Mouse (Mus musculus): ENCODE measurements around the gene Il24.

Gene Il24

DNA sequence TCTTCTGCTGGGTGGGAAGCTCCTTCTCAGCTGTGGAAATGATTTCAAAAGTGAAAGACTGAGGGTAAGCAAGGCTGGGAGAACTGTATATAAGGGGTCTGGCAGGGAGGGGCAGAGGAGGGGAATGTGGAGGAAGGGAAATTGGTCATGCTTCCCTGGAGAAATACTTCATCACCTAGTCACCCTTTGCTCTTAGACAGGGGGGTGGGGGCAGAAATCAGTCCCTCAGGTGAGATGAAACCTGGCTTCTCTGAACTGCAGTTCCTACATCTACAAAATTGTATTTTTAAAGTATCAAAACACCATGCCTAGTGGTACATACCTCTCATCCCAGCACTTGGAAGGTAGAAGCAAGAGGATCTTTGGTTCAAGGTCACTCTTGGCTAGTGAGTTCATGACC lies at the start of gene Il24:
TSS of gene Il24 (minus strand) at position 101 of the 400 bp plus-strand sequence.
- no peak for DNase-seq (ENCODE audit: low spot score in 2 of 2)

DNA sequence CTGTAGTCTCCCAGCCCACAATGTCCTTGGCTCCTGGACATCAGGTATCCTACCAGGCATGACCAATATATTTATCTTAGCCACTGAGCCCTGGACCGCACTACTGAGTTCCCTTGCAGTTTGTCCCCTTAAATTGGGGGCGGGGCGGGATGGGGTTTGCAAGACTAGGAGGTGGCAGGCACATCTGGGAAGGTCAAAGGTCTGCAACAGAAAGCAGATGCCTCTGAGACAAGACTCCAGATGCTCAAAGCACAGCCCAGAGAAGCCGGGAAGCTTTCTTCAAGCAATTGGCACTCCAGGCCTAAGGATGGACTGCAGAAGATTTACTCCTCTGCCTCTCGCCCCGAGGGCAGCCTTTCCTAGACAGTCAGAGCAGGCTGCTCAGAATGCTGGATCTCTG lies 49.1 kb upstream of the Il24 start:
- no peak for DNase-seq (ENCODE audit: low spot score in 2 of 2)

DNA sequence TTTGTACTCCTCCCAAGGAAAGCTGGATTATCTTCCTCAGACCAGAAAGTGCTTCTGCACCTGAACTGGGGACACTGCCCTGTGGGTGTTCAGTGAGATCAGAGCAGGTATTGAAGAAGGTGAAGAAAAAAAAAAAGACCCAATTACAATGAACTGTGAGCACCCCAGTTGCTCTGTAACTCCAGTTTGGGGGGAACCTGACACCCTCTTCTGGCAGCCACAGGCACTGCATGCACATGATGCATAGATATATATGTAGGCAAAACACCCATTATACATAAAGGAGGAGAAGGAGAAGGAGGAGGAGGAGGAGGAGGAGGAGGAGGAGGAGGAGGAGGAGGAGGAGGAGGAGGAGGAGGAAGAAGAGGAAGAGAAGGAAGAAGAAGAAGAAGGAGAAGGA lies 39.2 kb upstream of the Il24 start:
- peak in 1 of 2 experiments; percentile 37 for DNase-seq (ENCODE audit: low spot score in 2 of 2)

DNA sequence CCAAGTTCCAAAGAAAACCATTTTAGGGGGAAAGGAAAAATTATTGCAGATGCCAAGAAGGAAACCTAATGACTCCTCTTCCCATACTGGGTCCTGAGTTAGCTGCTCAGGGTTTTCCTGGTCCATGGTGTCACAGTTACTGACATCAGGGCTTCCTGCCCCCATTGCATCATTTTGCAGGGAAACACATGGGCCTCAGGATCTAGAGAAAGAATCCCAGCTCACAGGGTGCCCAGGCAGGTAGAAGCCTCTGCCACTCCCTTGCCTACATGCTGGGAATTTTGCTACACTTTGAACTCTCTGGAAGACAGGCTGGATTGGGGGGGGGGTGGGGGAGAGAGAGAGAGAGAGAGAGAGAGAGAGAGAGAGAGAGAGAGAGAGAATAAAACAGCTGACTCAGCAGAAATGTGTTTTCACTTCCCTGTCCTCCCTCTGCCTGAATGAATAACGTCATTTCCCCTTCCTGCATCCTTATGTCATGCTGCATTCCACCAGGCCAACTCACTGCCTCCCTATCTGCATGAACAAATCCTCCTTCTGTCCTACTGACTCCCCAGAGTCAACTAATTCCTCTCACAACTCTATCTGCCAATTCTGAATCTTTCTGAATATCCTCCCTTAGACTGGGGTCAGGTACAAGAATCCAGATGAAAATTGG lies 31.2 kb upstream of the Il24 start:
- DNase-seq (ENCODE audit: low spot score in 2 of 2), result no peak

DNA sequence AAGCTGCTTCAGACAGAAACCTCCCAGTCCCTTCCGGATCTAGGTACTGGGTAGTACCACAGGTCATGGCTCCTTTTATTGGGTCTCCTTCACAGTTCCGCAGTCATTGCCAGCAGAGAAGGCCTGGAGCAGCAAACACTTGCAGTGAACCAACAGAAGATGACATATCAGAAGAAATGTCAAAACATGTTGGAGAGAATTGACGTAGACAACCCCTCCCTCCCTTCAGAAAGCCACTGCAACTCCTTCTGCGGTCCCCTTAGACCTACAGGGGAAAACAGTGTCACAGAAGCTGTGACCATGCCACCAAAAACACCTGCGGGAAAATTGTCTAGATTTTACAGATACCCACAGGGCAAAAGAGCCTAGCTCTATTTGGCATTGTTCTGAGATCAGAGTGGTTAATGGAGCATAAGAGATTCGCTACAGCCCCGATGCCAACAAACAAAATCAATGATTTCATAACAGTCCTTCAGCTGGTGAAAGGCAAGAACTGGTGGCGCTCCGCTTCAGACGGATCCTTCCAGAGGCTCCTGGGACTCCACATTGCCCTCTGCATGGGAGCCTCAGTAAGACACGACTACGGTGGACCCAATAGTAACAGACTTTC lies 24.3 kb upstream of the Il24 start, which contains the start of gene Il20:
TSS of gene Il20 (minus strand) at position 51 of the 610 bp plus-strand sequence.
- DNase-seq (ENCODE audit: low spot score in 2 of 2), result no peak

DNA sequence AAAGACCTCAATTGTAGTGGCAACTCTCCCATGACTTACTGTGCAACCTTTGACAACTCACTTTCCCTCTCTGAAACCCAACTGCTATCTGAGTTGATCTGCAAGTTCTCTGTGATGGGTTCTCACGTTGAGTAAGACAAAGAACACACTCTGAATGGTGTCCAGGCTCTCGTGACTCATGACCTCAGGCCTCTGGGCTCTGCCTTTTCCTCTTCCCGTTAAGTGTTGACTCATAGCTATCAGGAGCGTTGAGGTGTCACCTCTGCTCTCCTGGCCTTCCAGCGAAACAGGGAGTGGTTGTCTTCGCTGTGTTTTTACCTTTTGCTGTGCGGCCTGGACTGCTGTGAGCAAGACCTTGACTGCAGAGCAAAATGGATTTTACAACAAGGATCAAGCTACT lies 15.3 kb upstream of the Il24 start:
- DNase-seq (ENCODE audit: low spot score in 2 of 2), result no peak

DNA sequence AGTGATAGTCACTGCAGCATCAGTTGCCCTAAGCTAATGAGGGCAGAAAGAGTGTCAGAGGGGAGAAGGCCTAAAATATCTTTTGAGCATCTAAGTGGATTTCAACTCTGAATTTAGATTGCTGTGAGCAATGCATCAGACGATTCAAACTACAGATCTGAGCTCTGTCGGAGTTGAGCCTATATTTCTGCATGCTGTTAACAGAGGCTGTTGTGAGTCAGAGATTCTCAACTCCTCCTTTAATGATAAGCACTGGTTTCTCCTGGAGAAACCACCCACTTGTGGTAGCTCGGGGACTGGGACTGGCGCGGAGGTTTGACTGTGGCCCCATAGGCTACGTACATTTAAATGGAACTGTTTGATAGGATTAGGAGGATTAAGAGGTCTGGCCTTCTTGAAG lies 7.2 kb upstream of the Il24 start:
- DNase-seq (ENCODE audit: low spot score in 2 of 2), result no peak

DNA sequence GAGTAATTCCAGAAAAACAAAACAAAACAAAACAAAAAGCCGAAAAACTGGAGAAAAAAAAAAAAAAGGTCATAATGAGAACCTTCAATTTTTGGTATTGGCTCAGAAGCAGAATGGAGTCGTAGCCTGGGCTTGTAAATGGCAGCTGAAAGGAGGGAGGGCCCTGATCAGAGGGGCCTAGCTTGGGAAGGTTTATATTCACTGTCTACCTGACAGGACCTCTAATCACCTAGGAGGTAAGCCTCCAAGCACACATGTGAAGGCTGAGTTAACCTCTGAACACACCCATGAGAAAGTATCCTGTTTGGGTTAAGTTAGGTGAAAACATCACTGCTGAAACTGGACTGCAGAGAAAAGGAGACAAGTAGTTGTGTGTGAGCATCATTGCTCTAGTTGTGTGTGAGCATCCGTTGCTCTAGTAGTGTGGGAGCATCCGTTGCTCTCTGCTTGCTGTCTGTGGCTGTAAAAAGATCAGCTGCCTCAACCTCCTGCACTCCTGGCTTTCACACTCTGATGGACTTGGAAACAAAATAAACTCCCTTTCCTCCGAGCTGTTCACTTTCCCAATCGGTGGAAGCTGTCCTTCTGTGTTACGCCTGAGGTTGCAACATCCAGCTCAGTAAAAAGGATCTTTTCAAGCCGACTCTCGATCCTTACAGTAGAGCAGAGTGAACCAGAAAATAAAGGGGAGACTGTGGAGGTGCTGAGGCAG lies 6.2 kb upstream of the Il24 start:
- no peak for DNase-seq (ENCODE audit: low spot score in 2 of 2)

DNA sequence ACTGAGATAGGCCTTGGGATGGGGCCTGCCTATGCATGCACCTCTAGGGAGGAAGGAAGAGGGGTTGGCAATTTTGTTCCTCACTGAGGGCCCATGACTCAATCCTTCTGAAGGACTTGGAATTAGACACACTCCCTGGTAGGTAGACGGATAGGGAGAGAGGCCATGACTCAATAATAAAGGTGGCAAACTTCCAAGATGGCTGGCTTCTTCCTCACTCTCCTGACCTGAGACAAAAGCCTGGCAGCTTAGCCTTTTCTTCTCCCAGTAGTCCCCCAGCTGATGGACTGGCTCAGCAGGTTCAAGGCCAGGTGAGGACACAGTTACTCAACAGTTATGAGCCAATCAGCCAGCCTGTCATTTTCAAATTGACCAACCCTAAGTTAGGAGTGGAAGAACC lies 5.2 kb upstream of the Il24 start:
- DNase-seq (ENCODE audit: low spot score in 2 of 2), result no peak

DNA sequence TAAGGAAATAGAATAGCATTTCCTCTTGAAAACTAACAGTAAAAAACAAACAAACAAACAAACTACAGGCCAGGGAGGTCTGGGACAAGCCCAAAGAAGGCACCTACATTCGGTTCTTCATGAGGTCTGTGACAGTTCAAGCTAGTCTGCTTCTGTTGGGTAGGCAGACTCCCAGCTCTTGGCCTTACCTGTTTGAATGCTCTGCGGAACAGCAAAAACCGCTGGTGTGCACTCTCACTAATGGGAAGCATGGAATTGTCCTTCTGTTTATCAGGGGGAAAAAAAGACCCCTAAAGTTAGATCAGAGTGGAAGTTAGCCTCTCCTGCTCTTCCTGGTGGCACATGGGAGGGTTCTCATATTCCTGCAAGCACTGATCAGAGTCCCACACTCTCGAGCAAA lies 4.1 kb downstream of the Il24 start:
- DNase-seq (ENCODE audit: low spot score in 2 of 2), result no peak

DNA sequence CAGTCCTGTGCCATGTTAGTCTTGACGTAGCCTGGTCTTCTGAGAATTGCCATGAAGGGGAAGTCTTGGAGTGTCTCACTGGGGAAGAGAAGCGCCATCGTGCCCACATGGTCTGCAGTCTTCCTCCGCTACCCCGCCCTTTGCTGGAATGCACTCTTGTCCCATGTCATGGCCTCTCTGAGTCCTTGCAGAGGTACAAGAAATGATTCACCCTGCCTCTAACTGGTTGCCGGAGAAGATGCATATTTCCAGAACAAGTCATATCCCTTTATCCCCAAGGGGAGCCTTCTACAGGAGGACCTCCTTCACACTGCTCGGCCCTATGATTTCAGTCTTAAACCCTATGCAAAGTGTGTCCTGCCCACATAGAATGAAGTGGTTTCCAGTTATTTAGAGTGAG lies 7.3 kb downstream of the Il24 start:
- no peak for DNase-seq (ENCODE audit: low spot score in 2 of 2)

DNA sequence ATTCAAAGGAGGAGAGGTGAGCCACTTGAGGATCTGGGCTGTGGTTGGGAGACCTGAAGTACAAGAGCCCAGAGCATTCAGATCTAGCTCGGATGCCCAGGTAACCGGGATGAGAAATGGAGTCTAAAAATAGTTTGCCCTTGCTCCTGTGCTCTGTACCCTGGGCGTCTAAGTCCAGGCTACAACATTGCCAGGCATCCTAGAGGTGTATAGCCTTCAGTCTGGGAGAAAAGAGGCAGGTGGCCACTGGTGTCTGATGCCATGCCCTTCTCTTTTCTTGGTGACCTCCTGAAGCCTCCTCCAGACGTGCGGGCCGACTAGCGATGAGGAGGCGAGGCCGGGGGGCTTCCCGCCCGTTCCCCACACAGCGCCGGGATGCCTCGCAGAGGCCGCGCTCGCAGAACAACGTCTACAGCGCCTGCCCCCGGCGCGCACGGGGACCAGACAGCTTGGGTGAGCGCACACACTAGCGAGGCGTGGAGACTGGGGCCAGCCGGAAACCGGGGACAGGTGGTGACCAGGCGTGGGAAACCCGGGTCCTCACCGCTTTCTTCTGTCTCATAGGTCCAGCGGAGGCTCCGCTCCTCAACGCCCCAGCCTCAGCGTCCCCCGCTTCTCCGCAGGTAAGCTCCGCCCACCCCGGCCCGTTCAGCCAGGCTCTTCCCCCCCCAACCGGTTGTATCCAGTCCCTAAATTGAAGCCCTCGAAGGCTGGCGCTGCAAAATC lies 9.2 kb downstream of the Il24 start:
- DNase-seq (ENCODE audit: low spot score in 2 of 2), result peak in 1 of 2 experiments; percentile 68

DNA sequence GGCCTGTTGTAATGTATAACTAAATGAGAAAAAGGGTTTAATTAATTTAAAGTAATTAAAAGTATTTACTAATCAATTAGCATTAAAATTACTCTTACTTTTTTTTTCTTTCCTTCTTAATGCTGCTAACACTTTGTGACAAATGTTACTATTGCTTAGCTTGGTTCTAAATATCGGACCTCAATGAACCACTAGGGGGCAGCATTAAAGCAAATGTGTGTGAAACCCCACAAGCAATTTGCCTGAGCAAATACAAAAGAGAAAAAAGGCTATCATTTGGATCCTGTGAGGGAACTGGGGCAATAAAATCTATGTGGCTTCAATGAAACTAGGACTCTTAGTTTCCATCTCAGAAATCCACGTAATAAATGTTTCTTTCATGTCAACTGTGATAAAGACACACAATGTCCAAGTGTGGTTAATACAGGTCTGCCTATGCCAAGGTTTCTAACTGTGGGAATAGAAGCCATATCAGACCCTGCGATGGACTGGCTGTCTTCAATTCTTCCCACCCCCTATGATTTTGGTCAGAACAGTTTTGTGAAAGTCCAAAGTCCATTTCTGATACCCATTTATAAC lies 10.2 kb downstream of the Il24 start:
- peak in 1 of 2 experiments; percentile 28 for DNase-seq (ENCODE audit: low spot score in 2 of 2)

DNA sequence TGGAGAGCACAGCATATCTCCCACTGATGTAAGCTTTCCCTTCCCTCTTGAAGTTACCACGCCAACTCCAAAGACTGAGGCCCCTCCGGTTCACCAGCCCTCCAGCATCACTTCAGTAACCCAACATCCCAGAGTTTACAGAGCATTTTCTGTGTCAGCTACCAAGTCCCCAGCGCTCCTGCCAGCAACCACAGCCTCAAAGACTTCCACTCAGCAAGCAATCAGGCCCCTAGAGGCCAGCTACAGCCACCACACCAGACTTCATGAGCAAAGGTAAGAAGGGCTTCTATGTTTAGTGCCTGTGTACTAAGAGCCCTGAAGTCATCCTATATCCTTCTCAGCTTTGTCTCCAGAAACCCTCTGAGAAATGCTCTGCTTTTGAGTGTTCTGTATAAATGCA lies 11.3 kb downstream of the Il24 start:
- DNase-seq (ENCODE audit: low spot score in 2 of 2), result no peak

DNA sequence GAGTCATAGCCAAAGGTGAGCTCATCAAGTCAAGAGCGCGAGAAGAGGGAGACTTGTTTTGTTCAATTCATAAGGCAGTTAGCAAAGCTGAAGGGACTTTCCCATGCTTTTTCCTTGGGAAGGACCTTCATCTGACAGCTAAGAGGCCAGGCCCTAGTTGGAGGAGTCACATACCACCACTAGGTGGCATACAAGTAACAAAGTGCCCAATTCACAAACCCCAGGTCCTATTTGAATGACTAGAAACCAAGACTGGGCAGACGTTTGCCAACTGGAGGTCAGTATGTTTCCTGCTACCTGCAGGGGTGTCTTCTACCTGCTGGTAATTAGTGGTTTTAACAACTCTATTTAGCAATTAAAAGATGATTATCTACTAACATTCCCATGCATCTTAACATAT lies 12.1 kb downstream of the Il24 start:
- no peak for DNase-seq (ENCODE audit: low spot score in 2 of 2)

DNA sequence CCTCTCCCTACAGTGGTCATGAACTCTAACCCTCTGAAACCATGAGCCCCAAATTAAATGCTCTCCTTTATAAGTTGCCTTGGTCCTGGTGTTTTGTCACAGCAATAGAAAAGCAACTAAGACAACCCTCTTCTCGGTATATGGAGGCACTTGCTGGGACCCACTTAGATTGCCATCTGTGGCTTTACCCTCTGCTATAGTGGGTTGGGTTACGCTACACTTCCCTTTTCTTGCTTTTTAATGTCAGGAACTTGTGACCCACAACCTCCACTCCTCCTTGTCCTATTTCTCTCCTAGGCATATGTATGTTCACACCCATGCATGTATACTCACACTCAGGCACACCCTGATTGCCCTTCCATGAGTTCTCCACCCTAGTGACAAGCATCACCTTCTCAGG lies 14.3 kb downstream of the Il24 start:
- no peak for DNase-seq (ENCODE audit: low spot score in 2 of 2)

DNA sequence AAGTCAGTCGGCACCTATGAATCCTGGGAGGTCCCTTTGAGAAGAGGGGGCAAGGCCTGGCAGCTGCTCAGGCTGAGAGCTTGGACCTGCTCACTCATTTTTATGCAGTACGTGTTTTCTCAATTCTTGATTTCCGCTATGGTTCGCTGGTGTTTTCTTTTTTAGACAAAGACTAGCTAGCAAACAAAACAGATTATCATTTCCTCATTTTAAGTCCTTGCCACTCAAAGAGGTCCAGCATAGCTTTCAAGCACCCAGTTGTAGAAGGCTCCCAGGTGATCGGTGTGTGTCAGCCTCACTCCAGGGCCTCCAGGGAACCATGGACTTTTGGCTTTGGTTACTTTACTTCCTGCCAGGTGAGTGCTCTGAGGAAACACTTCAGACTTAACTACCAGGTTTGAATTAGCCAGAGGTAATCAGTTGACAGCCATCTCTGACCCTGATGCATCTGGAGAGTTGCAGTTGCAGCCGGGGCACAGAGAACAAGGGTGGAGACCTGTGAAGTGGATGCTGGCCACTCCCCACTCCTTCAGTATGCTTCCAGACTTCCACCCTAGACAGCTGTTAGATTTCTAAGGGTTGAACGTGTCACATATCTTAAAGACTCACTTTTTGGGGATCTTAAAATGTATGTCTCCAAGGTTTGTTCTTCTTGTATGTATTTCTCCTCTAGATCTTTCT lies 21.6 kb downstream of the Il24 start, which contains the start of gene Fcmr:
TSS of gene Fcmr (plus strand) at position 129 of the 681 bp plus-strand sequence.
- no peak for DNase-seq (ENCODE audit: low spot score in 2 of 2)

DNA sequence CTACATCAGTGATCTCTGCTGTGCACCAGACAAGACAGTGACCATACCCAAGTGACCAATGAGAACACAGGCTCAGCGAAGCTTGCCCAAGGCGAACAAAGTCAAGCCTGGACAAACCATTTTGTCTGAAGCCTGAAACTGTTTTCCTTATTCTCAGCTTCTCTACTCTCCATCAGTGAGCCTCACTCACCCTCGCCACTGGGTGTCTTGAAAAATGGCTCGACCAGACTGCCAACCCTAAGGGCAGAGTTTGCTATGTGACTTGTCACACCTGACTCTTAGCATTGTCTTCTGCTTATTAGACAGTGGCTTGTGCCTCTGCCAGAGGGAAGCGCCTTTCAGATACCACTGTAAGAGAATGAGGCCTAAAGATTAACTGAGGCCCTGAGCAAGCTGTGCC lies 22.5 kb downstream of the Il24 start:
- no peak for DNase-seq (ENCODE audit: low spot score in 2 of 2)

DNA sequence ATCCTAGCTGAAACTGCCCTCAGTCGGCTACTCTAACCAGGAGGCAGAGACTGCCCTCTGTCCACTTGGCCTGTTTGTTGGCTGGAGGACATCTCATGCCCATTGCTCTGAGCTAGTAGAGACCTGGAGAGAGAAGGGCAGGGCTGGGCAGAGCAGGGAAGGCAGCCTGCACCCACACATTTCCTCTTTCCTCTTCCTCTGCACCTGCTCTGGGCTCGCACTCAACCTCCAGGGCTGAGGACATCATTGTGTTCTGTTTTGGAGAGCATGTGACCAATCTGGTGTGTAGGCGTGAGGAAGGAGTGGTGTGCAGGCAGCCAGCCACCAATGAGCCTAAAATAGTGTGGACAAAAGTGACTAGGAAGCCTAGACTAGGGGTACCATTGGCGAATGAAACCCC lies 23.0 kb downstream of the Il24 start:
- peak in 1 of 2 experiments; percentile 51 for DNase-seq (ENCODE audit: low spot score in 2 of 2)

DNA sequence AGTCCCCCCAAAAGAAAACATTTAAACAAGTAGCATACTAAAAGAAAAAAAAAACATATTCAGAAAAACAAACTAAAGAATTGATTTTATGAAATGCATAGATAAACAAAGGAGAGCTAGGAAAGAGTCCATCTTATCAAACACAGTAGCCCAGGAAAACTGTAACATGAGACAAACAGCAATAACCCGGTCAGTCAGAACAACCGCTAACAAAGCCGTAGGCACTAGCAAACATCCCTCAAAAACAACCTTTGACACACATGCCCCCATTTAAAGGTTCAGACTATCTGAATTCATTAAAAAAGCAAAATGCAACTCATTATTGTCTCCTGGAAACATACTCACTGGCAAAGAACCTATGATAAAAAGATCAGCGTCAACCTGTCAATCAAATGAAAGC lies 29.8 kb downstream of the Il24 start:
- no peak for DNase-seq (ENCODE audit: low spot score in 2 of 2)

DNA sequence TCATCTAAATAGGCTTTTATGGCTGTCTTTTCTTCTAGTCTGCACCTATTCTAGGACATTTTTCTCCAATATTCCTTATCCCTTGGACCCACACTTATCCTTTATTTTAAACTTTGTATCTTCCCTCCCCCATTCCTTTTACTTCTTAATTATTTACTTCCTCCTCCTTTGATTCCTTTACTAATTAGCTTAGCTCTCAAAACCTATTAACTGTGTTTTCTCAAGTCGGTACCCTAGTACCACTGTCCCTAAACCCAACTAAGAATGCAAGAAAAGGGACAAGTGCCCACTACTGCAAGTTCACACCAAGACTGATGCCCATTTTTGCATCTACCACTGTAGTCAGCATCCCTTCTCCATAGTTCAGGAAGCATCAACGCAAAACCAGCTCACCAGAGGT lies 31.5 kb downstream of the Il24 start:
- no peak for DNase-seq (ENCODE audit: low spot score in 2 of 2)
